Mouse (Mus musculus): ENCODE measurements around the gene Snrnp25.
"Not testable (repeated sequence)": the region's sequence is repeated elsewhere in the genome, so short reads cannot be mapped to it uniquely, and the experiment has no call there.

The Snrnp25 gene

DNA sequence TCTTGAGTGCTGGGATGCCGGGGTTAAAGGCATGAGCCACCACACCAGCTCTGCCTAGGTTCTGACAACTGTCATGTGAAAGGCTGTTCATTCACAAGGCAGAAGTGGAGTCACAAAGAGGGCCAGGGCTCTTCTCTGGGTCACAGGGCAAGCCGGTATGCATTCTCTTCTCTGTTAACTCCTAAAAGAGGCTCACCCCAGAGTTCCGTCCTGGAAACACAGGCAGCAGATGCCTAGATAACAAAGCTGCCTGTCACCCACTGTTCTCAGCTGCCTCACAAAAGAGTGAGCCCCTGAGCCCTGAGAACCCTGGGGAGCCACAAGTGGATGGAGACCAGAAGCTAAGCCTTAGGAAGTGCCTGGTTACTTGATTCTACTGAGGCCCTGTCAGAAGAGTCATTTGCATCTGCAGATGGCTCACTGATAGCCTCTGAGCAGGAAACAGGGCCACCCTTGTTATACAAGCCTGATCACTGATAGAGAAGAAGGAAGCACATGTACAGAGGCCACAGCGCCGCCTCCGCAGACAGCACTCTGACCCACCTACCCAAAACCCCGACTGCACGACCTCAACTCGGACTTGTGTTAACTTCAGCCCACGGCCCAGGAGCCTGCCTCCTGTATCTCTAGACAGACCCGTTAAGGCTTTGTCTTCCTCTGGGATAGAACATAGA, 9.2 kb upstream of the Snrnp25 start:
- no peak for DNase-seq

- DNase-seq = no peak
Measured at GRCm38 (mm10) chr11:32196727-32197126, 8.5 kb upstream of the Snrnp25 start.

- no peak for DNase-seq
Measured at GRCm38 (mm10) chr11:32197766-32198165, 7.4 kb upstream of the Snrnp25 start.

DNA sequence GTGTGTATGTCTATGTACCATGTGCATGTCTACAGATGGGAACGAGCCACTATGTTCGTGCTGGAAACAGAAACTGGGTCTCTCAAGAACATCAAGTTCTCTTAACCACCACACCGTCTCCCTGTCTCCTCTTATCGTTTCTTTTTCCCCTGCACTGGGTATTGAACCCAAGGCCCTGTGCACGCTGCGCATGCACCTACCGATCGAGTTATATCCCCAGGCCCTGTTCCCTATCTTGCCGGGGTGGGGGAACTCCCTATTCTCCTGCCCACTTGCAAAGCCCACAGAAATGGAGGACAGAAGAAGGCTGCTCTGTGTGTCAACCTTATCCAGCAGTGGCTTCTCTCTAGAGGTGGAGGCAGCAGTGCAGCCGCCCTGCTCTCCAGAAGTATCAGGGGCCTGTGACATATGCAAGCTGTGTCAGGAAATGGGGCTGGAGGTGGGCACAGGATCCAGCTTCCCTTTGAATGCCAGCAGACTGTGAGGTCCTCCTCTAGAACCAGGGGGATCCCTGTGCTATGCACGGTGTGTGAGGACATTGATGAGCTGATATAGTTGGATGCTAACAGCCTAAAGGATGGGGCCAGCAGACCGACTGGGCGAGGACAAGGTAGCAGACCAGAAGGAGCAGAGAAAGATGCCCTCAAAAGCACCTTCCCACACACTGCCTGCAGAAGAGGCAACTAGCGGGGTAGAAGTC, 6.8 kb upstream of the Snrnp25 start:
- no peak for DNase-seq

DNA sequence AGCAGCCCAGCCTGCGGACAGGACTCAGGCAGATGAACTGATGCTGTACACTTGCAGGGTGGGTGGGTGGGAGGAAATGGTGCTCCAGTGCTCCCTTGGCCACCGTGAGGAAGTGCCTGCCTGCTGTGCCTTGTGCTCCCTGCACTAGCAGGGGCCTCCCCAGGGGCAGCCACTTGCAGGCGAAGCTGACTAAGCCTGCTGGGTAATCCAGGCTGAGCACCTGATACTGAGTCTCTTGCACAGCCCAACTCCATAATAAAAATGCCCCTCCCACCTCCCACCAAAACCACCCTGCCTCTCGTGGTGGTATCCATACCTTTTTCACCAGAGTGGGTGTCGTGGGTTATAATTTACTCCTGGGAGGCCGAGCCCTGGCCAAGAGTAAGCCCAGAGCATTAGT, 6.0 kb upstream of the Snrnp25 start:
- no peak for DNase-seq

GRCm38 (mm10) chr11:32200075-32200601, 5.1 kb upstream of the Snrnp25 start, which contains the start of gene Il9r:
Gene Il9r (minus strand): TSS chr11:32200279.
- DNase-seq = no peak

DNA sequence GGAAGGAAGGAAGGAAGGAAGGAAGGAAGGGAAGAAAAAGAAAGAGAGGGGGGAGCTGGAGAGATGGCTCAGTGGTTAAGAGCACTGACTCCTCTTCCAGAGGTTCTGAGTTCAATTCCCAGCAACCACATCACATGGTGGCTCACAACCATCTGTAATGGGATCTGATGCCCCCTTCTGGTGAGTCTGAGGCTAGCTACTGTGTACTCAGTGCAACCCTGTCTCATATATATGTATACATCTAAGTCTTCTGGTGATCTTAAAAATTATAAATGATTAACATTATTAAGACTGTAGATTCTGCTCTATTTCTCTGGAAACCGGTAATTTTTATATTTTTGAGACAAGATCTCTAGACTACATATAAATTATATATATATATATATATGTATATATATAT, 4.2 kb upstream of the Snrnp25 start:
- DNase-seq = not testable (repeated sequence)

GRCm38 (mm10) chr11:32201922-32202685, 3.1 kb upstream of the Snrnp25 start:
- DNase-seq = no peak

GRCm38 (mm10) chr11:32210623-32211022, 5.4 kb downstream of the Snrnp25 start:
- DNase-seq = no peak

- DNase-seq = no peak
Measured at GRCm38 (mm10) chr11:32215372-32216162, 10.4 kb downstream of the Snrnp25 start.

DNA sequence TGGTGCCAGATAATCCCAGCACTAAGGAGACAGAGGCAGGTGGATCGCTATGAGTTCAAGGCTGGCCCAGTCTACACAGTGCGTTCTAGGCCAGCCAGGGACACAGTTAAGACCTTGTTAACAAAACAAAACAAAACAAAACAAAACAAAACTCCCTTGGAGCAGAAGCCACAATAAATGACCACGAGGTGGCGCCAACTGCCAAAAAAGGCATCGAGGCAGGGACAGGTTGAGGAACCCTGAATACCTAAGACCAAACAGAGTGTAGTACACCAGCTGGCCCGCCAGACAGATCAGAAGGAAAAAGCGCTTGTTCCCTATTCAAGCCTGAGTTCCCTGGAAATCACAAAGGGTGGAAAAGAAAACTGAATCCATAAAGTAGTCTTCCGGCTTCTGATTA, 11.6 kb downstream of the Snrnp25 start:
- peak; percentile 78 for DNase-seq

DNA sequence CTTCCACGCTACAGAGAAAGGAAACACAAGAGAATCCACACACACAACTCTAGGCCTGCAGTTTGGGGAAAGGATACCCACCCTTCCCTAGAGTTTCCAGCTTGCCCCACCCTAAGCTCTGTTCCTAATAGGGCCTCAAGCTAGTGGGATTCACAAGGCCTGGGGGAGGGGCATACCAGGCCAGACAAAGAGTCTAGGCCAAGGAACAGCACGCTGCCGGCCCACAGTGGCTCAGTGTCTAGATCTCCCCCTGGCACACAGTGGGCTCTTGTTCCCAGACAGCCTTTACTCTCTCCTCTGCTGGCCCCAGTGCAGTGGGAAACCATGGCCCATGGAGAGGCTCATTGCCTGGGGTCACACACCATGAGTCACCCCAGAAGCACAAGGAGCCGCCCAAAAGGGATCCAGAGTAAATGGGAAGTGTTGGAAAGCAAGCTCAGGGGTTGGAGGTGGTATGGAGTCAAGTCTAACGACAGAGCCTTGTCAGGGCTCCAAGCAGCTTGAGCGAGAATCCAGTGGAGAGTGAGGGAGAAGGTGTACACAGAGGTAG, 13.4 kb downstream of the Snrnp25 start:
- DNase-seq = no peak

DNA sequence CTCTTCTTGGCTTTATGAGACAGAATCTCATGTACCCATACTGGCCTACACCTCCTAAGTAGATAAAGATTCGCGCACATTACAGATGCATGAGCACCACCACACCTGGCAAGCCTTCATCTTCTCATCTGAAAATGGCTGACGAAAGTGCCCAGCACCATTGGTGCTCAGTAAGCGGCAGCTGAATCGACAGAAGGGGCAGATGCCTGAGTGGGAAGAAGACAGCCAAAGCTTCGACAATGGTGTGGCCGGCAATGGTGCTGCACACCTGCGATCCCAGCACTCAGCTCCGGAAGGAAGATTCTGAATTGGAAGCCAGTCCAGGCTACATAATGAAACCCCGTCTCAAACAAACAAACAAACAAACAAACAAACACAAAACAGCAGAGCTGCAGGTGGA, 14.1 kb downstream of the Snrnp25 start:
- DNase-seq = no peak

DNA sequence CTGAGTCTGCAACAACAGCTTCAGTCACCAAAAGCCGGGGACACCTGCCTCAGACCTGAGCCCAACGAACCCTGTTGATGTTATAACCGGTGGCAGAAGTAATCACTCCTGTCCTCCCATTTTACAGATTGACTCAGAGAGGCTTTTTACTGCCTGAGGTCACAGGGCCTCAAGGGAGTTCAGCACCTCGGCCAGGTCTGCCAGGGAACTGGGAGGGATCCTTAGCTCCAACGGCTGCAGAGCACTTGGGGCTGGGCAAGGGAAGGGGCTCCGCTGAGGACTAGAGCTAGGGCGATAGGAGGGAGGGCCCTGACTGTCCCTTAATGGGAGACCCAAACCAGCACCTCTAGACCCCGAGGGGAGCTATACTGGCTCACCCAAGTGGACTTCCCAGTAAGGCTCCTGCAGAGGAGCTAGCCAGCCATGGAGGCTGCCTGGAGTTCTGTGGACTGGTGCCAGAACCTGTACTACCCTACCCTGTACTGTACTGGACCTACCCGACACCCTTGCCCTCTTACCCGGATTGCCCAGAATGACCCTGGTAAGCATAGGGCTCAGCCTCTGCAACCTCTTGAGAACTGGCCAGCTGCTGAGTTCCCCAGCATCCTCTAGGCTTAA, 15.5 kb downstream of the Snrnp25 start:
- peak; percentile 10 for DNase-seq

DNA sequence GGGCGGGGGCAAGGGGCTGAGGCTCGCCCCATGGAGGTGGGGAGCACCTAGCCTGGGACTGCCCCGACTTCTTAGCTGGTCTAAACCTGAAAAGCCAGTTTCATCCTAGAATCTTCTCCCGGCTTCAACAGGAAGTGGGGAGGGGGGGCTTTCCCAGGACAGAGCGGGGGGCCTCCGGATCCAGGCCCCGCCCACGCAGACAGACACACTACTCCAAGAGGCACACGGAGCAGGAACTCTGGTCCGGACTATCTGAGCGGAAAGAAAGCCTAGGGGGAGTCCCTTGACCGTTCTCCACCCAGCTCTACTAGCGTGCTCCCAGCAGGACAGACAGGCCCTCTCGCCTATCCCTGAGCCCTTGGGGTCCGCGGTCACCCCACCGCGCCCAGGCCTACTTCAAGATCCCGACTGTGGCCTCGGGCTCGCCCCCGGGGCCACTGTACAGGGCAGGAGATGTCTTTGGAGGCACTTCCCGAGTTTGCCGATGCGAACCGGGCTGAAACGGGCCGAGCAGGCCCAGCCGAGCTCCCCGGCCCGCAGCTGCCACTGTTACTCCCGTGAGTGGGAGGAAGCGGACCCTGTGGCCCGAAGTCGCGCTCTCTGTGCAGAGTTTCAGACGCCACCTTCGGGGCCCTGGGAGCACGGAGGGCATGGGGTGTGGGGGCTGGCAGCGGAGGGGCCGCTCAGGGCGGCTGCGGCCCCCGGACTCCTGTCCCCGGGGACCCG, 16.2 kb downstream of the Snrnp25 start:
- DNase-seq = peak; percentile 39

DNA sequence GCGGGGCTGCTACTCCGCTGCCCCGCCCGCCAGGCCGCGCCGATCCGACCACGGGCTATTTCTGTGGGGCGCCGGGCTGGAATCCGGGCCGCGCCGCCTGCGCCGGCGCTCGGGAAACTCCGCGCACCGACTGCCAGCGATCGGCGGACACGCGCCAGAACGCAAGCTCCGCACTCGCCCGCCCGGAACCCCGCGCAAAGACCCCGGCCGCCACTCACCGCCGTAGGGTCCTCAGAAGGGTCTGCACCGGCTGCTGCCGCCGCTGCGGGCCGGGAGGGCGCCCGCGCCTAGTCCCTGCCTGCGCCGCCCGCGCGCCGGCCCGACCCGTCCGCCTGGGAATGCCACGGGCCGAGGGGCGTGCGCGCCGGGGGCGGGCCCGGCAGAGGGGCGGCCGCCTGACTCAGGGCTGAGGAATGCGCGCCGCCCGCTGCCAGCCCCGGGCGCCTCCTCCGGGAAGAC, 16.8 kb downstream of the Snrnp25 start, which contains the start of gene Rhbdf1:
Gene Rhbdf1 (minus strand): TSS at position 350 of the 459 bp plus-strand sequence.
- DNase-seq = peak; percentile 50

DNA sequence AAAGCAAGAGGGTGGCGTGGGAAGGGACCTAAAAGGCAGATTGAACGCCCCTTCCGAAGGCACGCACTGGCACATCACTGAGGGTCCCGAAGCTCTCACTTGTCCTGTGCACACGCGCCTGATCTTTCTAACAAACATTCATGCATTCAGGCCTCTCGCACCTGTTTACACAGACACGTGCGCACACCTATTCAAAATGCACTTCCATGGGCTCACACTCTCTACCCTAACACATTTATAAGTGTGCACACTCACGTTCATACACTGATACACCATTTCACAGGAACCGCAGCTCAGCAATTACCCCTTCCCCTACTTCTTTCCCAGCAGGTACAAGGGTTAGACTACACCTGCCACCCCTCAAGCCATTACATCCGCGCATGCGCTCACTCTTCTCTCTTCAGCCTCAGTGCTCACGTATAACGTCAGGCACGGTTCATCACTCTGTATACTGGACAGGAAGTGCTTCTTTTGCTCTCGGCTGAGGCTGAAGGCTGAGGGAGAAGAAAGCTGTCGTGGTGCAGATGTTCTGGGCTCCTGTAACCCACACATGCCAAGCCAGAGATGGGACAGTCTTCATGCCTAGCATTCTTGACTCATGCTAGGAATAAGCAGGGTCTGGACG, 17.5 kb downstream of the Snrnp25 start:
- DNase-seq = peak; percentile 10

DNA sequence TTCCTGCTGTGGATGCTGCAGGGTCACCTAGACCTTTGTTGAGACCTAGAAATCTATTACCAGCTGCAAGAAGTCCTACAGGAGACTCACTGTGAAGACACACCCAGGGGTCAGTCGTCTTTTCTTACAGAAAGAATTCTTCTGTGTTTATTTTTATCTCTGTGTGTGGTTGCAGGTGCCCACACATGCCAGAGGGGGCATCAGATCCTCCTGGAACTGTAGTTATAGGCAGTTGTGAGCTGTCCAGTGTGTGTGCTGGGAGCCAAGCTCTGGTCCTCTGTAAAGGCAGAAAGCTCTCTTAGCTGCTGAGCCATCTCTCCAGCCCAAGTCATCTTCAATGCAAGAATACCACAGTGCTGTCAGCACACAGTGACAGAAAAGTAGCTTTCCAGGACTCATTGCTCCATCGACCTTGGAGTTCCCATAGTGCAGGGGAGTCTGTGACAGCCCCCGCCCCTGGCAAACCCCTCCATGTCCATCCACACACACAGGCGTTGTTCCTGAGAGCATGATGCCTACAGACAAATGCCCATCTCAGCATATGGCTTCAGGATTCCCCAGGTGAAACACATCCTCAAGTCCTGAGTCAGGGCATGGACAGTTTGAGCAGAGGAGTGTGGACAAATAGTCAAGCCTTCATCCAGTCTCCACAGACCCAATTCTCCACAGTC, 18.2 kb downstream of the Snrnp25 start:
- DNase-seq = no peak

DNA sequence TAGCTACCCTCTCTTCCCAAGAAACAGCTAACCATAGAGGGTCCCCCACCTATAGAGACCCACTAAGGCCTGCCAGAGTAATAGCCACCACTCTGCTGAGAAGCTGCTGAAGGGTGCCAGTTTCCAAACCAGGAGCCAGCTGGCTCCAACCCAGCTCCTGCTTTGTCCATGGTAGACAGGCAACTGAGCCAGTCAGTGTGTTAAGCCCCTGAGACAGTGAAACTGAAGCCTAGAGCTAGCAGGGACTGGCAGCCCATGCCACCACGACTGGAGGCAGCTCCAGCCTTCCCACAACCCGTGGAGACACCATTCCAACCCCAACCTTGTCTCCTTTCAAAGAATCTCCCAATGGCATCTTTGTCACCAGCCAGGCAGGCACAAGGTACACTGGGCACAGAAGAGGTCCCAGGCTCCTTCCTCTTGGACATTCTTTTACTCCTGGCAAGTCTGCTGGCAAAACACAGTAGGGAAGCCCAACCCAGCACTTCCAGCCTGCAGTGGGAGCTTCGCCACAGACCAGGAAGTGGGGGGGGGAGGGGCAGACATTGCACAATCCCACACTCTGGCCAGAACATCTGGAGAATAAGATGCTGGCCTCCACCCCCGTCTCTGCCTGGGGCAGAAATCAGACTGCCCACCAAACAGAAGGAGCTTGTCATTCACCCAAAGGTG, 19.4 kb downstream of the Snrnp25 start:
- peak; percentile 48 for DNase-seq
